Mouse (Mus musculus): ENCODE results near the gene Rdh5. TPM values are rescaled to one million over a fixed set of nuclear protein-coding genes. Genes with fewer than 3 reads are reported as not detected.

The Rdh5 gene
- polyA plus RNA-seq, 1 experiment from 2014 or later: 14.2 TPM

DNA sequence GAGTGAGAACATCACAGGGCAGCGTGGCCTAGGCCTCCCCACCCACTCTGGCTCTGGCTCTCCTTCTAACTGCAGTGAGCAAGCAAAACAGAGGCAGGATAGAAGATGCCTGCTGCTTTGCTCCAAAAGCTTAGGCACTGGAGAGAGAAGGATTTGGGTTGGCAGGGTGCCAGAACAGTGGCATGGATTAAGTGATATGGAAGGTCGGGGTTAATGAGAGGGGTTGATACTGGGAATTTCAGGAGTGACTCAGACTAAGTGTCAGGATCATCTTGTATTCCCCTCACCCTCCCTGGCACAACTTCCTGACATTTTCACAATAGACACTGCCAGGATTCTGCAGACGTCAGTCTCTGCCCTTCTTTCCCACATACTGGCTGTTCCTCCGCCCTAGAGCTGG lies 5.7 kb upstream of the Rdh5 start:
- Histone ChIP-seq H3K27ac (no peak overlapping the region), H3K9me3 (no peaks in the 10 kb centered on the region), H3K27me3 (peaks cover 40% of the 10 kb centered on the region), H3K4me3 (no peak overlapping the region), H3K4me2 (replicated peaks) (no peak overlapping the region), H3K9ac (no peak overlapping the region), H3K36me3 (no peaks in the 10 kb centered on the region), H3K4me1 (peaks cover 6% of the 10 kb centered on the region; the same call in 1 of the 2 replicates)
- no peak for ATAC-seq (ENCODE audit: insufficient number of reproducible peaks, insufficient read depth, low FRiP score, low TSS enrichment)
- WGBS: 34% methylated on average over 4 of the region's 4 CpGs

- Histone ChIP-seq H3K4me3 (peak within 1 kb of the TSS; percentile 79), H3K27ac (peak within 1 kb of the TSS; percentile 77), H3K9me3 (no peaks in the 10 kb centered on the region), H3K9ac (peak within 1 kb of the TSS; percentile 71), H3K4me2 (replicated peaks) (peak within 1 kb of the TSS; percentile 57), H3K27me3 (peaks cover 15% of the 10 kb centered on the region; the same call in 1 of the 2 replicates), H3K4me1 (peaks cover 34% of the 10 kb centered on the region), H3K36me3 (no peaks in the 10 kb centered on the region)
- 66% methylated on average over 9 of the region's 9 CpGs for WGBS
- ATAC-seq (ENCODE audit: insufficient number of reproducible peaks, insufficient read depth, low FRiP score, low TSS enrichment): no peak
Measured at GRCm38 (mm10) chr10:128923935-128924334, 1.2 kb upstream of the Rdh5 start, which contains the start of gene Bloc1s1. Gene Bloc1s1, minus strand, starts transcription at chr10:128924035.

DNA sequence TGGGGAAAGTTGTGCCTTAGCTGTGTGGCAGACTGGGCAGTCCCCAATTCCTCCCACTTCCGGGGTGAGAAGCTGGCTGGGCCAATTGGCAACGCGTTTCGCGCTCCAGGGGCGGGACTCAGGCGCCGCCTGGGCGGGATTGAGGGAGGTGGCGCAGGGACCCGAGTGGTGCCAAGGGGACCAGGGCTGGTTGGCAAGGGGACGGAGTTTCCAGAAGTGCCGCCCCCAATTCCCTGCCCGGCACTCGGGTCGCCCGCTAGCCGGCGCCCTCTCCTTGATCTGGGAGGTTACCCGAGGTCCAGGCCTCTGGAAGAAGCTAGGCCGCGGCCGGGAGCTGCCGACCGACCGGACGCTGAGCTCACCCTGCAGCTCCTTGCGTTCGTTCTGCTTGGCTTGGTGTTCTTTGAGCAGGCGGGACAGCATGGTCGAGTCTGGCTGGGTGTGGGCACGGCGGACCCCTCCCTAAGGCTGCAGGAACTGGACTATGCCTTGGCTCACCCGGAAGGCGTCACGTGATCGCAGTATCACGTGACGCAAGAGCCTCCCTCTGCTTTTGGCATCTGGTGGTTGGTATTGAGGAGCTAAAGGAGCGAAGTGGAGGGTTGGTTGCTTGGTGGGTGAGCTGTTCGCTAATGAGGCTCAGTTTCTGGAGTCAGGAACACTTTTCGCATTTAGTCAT lies 464 bp upstream of the Rdh5 start:
- peak; percentile 86 for ATAC-seq (ENCODE audit: insufficient number of reproducible peaks, insufficient read depth, low FRiP score, low TSS enrichment)
- H3K9ac ChIP-seq: peak overlapping the region; percentile 71
- no peaks in the 10 kb centered on the region for H3K9me3 ChIP-seq
- peak overlapping the region; percentile 57 for H3K4me2 ChIP-seq (replicated peaks)
- WGBS: under 1% methylated on average over 42 of the region's 42 CpGs
- H3K27me3 ChIP-seq: peaks cover 9% of the 10 kb centered on the region; the same call in 1 of the 2 replicates
- peak overlapping the region; percentile 79 for H3K4me3 ChIP-seq
- H3K4me1 ChIP-seq: peaks cover 35% of the 10 kb centered on the region
- H3K27ac ChIP-seq: peak overlapping the region; percentile 77
- H3K36me3 ChIP-seq: peaks cover 5% of the 10 kb centered on the region

GRCm38 (mm10) chr10:128921883-128922821 lies 536 bp downstream of the Rdh5 start:
- Histone ChIP-seq H3K27ac (no peak overlapping the region), H3K4me2 (replicated peaks) (peak overlapping the region; percentile 57), H3K4me3 (peak overlapping the region; percentile 79), H3K9ac (peak overlapping the region; percentile 71), H3K9me3 (no peaks in the 10 kb centered on the region), H3K4me1 (peaks cover 35% of the 10 kb centered on the region), H3K27me3 (no peaks in the 10 kb centered on the region), H3K36me3 (peaks cover 15% of the 10 kb centered on the region)
- ATAC-seq (ENCODE audit: insufficient number of reproducible peaks, insufficient read depth, low FRiP score, low TSS enrichment): no peak
- 73% methylated on average over 16 of the region's 16 CpGs for WGBS

DNA sequence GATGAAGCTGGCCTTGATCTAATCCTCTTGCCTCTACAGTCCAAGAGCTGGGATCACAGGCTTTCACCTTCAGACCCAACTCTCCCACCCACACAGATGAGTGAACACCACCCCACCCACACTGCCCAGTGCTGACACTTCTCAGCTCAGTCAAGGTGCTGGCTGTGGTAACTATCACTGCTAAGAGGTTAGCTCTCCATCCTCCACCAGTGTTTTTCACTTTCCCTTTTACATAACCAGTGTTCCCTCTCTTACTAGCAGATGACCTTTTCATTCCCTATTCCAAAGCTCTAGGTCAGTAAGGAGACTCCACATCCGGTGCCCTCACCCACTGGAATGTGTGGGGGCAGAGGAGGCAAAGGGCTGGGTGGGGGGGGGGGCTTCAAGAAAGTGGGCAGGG lies 1.4 kb downstream of the Rdh5 start:
- WGBS: 68% methylated on average over 1 of the region's 1 CpGs

GRCm38 (mm10) chr10:128920736-128921161 lies 1.9 kb downstream of the Rdh5 start:
- Histone ChIP-seq H3K27ac (peak overlapping the region; percentile 69; the same call in 1 of the 2 replicates), H3K36me3 (peaks cover 27% of the 10 kb centered on the region), H3K27me3 (no peaks in the 10 kb centered on the region), H3K9ac (no peak overlapping the region), H3K9me3 (no peaks in the 10 kb centered on the region), H3K4me2 (replicated peaks) (no peak overlapping the region), H3K4me3 (no peak overlapping the region), H3K4me1 (peaks cover 35% of the 10 kb centered on the region)
- ATAC-seq (ENCODE audit: insufficient number of reproducible peaks, insufficient read depth, low FRiP score, low TSS enrichment): no peak
- WGBS: 33% methylated on average over 3 of the region's 3 CpGs

More for the DNA sequence above, 1.4 kb downstream of the Rdh5 start:
- Histone ChIP-seq H3K9ac (peak overlapping the region; percentile 0; the same call in 1 of the 2 replicates), H3K27me3 (no peaks in the 10 kb centered on the region), H3K4me1 (peaks cover 35% of the 10 kb centered on the region), H3K4me3 (no peak overlapping the region), H3K27ac (0 out of 2 replicates have a peak overlapping the region, but pooled peaks have one; percentile 69), H3K4me2 (replicated peaks) (0 out of 2 replicates have a peak overlapping the region, but pooled peaks have one; percentile 0), H3K9me3 (no peaks in the 10 kb centered on the region), H3K36me3 (peaks cover 24% of the 10 kb centered on the region)
- no peak for ATAC-seq (ENCODE audit: insufficient number of reproducible peaks, insufficient read depth, low FRiP score, low TSS enrichment)

DNA sequence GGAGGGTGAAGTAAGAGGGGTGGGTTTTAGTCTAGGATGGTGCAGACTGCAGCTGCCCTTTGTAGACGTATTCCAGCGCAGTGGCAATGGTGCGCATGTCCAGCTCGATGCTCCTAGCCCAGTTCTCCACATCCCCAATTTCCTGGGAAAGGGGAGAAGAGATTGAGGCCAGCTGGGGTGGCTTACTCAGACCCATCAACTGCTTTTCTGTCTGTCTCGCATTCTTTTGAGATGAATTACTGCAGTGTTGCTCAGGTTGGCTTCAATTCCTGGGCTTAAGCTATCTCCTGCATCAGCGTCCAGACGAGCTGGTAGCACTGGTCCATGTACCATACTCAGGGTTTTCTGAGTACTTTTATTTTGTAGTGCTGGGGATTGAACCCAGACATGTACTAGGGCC lies 2.7 kb downstream of the Rdh5 start:
- Histone ChIP-seq H3K9ac (no peak overlapping the region), H3K27me3 (no peaks in the 10 kb centered on the region), H3K4me2 (replicated peaks) (no peak overlapping the region), H3K4me1 (peaks cover 35% of the 10 kb centered on the region), H3K27ac (no peak overlapping the region), H3K36me3 (peaks cover 33% of the 10 kb centered on the region), H3K9me3 (no peaks in the 10 kb centered on the region), H3K4me3 (no peak overlapping the region)
- WGBS: 75% methylated on average over 7 of the region's 7 CpGs
- ATAC-seq (ENCODE audit: insufficient number of reproducible peaks, insufficient read depth, low FRiP score, low TSS enrichment): no peak

DNA sequence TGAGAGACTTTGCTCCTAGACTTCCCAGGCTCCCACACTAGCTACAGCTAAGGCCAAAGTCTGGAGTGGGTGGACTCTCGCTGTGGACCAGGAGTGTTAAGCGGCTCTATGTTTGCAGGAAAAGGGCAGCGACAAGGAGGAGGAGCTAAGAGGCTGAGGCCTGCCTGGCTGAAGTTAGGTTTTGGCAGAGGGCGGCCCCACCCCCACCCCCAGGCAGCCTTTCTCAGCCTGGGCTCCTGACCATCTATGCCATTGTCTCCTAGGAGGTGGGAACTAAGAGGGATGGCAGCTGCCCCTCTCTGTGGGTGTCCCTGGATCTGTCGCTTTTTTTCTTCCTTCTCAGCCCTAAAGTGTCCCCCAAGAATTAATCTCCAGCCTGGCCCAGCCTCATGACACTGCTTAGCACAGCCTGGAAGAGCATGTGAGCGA lies 3.5 kb downstream of the Rdh5 start:
- no peak overlapping the region for H3K4me2 ChIP-seq (replicated peaks)
- WGBS: 19% methylated on average over 6 of the region's 6 CpGs
- H3K36me3 ChIP-seq: peaks cover 40% of the 10 kb centered on the region
- no peak for ATAC-seq (ENCODE audit: insufficient number of reproducible peaks, insufficient read depth, low FRiP score, low TSS enrichment)
- H3K9ac ChIP-seq: no peak overlapping the region
- H3K9me3 ChIP-seq: no peaks in the 10 kb centered on the region
- H3K4me1 ChIP-seq: peaks cover 35% of the 10 kb centered on the region
- H3K27me3 ChIP-seq: no peaks in the 10 kb centered on the region
- H3K27ac ChIP-seq: no peak overlapping the region; the same call in 1 of the 2 replicates
- no peak overlapping the region for H3K4me3 ChIP-seq

- H3K4me3 ChIP-seq: no peak overlapping the region
- H3K9me3 ChIP-seq: no peaks in the 10 kb centered on the region
- no peak for ATAC-seq (ENCODE audit: insufficient number of reproducible peaks, insufficient read depth, low FRiP score, low TSS enrichment)
- no peak overlapping the region for H3K9ac ChIP-seq
- peaks cover 31% of the 10 kb centered on the region for H3K4me1 ChIP-seq
- no peak overlapping the region for H3K4me2 ChIP-seq (replicated peaks)
- no peaks in the 10 kb centered on the region for H3K27me3 ChIP-seq
- 81% methylated on average over 7 of the region's 7 CpGs for WGBS
- peaks cover 48% of the 10 kb centered on the region for H3K36me3 ChIP-seq
- H3K27ac ChIP-seq: no peak overlapping the region
Measured at GRCm38 (mm10) chr10:128918246-128918645, 4.4 kb downstream of the Rdh5 start.

- no peak overlapping the region for H3K27ac ChIP-seq
- 90% methylated on average over 6 of the region's 6 CpGs for WGBS
- H3K4me1 ChIP-seq: peaks cover 32% of the 10 kb centered on the region
- peaks cover 54% of the 10 kb centered on the region for H3K36me3 ChIP-seq
- no peak overlapping the region for H3K9ac ChIP-seq
- H3K9me3 ChIP-seq: no peaks in the 10 kb centered on the region
- ATAC-seq (ENCODE audit: insufficient number of reproducible peaks, insufficient read depth, low FRiP score, low TSS enrichment): no peak
- H3K4me3 ChIP-seq: no peak overlapping the region
- no peaks in the 10 kb centered on the region for H3K27me3 ChIP-seq
- no peak overlapping the region for H3K4me2 ChIP-seq (replicated peaks)
Measured at GRCm38 (mm10) chr10:128917400-128917799, 5.3 kb downstream of the Rdh5 start.

- Histone ChIP-seq H3K27me3 (no peaks in the 10 kb centered on the region), H3K4me1 (peaks cover 30% of the 10 kb centered on the region), H3K4me3 (no peak overlapping the region), H3K4me2 (replicated peaks) (no peak overlapping the region), H3K27ac (no peak overlapping the region), H3K9ac (no peak overlapping the region), H3K36me3 (peaks cover 61% of the 10 kb centered on the region), H3K9me3 (no peaks in the 10 kb centered on the region)
- no peak for ATAC-seq (ENCODE audit: insufficient number of reproducible peaks, insufficient read depth, low FRiP score, low TSS enrichment)
- 89% methylated on average over 3 of the region's 3 CpGs for WGBS
Measured at GRCm38 (mm10) chr10:128916665-128917064, 6.0 kb downstream of the Rdh5 start.
